Mouse (Mus musculus) CD4-positive, CD25-positive, alpha-beta regulatory T cell, adult 2 months (primary cell): ENCODE results near the gene Tmem229b.
"Not testable (repeated sequence)": the region's sequence is repeated elsewhere in the genome, so short reads cannot be mapped to it uniquely, and the experiment has no call there.

ENCODE experiments used
- DNase-seq: peaks from one replicate; pipeline ENCODE4 v3.0.0-alpha.2; 2012; ENCODE audit warnings: low read depth, low spot score

Tmem229b gene

DNA sequence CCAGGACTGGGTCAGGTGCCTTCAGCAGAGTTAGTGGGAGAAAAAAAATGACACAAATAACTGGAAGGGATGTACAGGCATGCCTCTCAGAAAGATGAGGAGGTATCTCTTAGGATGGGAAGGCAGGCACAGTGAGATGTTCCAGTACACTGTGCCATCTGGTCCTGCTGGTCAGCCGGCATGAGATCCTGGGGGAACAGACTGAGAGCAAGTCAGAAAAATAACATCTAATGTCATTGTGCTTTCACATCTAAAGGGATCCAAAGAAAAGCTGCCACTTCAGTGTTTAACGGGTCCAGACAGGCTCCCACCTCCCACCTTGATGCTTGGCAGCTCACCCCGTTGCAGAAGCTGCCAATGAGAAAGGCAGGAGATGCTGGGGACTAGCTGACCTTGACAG lies 54.9 kb downstream of the Tmem229b start:
- no peak for DNase-seq

DNA sequence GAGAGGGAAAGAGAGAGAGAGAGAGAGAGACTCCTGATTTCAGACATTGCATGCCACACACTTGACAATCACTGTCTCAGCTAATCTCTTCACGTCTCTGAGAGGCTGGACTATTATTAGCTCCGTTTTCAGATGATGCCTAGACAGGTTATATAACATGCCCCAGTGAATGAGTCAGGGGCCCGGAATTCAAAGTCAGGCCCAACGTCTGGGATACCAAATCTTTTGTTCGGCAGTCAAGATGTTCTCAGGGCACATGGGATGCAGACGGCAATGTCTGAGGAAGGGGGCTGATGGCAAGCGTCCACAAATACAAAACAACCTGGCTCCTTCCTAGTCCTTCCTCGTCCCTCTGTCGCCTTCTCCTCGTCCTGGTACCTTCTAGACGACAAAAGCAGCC lies 55.4 kb downstream of the Tmem229b start:
- DNase-seq = no peak

DNA sequence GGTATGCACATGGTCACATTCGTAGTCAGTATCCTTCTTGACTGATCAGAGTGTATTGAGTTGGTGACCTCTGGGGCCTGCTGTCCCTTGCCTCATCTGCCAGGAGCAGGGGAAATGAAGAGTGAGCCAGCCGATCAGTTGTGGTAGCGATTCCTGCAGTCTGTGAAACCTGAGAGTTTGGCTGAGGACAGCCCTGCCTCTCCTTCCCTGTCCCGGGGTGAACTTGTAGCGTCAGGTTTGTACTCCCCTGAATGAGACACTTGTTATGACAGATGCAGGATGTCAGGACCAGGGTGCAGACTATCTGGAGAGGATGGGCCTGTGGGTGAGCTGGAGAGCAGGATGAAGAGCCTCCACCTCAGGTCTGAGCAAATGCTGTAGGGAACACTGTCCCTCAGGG lies 59.8 kb downstream of the Tmem229b start:
- DNase-seq = no peak

DNA sequence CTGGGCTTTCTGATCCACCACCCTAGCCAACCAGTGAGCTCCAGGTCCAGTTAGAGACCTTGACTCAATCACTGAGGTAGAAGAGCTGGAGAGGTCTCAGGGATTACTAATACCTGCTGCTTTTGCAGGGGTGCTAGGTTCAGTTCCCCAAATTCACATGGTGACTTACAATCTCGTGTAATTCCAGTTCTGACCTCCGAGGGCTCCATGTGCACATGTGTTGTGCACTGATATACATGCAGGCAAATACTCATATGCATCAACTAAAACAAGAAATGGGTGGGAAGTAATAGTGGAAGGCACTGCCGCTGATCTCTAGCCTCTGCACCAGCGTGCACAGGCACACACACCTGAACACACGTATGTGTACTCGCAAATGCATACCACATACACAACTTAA lies 60.3 kb downstream of the Tmem229b start:
- peak; percentile 48 for DNase-seq

DNA sequence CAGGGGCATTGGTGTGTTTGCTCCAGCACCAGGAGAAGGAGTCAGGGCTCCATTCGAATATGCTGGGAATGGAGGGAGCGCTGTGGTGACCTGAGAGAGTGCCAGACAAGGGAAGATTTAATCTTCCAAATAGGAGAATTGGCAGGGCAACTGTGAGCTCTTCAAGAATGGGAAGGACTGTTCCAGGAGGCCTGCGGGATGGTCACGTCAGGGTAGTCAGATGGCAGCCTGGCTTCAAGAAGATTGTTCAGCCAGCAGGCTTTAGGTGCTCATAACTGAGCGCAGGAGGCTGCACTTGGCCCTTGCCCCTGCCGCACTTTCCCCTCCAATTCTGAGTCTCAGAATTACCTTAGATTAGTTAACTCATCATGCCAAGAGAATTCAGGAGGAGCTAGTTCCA lies 64.5 kb downstream of the Tmem229b start:
- no peak for DNase-seq

DNA sequence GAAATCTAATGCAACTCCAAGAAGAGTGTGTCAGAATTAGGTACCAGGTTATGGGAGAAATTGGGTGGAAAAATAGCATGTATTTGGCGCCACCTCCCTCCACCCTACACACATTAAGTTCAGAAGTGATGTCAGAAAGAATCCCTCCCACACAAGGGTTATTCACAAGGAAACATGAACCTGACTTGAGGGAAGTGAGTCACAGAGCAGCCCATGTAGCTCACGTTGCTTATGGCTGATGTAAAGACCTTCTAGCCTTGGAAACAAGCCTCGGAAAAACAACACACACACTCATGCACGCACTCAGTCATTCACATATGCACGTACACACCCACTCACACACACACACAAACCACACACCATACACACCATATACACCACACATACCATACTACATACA lies 67.3 kb downstream of the Tmem229b start:
- peak; percentile 10 for DNase-seq

DNA sequence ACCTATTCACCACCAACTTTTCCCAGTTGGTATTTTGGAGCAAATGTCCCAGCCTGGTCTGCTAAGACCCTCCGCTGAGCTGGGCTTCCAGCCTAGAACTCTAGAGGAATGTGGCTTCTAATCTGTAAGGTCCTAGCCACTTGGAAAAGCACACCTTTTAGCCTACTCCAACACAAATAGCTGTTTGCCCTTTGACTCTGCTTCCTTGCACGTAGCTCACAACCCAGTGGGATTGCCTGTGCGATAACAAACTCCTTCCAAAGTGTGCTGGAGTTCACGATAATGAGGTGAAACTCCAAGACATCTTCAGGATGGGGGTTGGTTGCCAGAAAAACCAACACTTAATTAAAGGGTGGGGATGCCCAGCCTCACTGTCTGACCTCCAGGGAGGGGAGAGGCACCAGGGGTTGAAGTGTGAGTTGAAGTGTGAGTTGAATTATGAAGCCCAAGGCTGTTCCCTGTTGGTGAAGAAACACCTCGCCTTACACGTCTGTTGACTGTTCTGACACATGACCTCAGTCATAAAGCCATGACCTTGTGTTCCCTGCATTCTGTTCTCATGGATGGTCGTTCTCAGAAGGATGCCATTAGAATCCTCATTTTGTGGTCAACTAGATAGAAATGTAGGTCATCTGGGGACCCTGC lies 67.9 kb downstream of the Tmem229b start:
- no peak for DNase-seq

DNA sequence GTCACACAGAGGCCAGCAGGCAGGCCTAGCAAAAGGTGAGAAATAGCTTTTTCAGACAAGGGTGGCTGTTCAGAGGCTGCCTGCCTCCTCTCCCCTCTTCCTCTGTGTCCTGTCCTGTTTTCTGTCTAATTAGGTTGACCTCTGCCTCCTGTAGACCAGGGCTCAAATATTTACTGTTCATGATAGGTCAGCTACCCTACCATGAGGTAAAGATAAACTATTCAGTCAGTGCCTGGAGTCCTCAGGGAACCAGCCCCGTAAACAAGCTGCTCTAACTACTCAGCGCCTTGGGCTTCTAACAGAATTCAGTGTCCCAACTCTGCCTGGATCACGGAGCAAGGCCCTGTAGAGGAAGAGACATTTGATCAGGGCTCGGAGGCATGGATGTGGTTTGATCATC lies 70.9 kb downstream of the Tmem229b start:
- no peak for DNase-seq

DNA sequence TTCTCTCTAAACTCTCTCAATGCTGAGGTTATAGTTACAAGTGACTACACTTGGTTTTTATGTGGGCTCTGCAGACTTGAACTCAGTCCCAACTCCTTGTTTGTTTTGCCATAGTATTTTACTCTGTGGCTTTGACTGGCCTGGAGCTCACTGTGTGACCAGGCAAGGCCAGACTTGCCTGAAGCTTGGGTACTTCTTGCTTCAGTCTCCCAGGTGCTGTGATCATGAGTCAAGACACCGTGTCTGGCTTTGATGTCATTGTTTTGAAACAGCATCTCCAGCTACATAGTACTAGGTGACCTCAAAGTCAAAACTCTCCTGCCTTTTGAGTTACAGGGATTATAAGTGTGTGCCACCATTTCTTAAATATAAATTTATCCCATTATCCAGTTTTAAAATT lies 77.5 kb downstream of the Tmem229b start:
- no peak for DNase-seq

DNA sequence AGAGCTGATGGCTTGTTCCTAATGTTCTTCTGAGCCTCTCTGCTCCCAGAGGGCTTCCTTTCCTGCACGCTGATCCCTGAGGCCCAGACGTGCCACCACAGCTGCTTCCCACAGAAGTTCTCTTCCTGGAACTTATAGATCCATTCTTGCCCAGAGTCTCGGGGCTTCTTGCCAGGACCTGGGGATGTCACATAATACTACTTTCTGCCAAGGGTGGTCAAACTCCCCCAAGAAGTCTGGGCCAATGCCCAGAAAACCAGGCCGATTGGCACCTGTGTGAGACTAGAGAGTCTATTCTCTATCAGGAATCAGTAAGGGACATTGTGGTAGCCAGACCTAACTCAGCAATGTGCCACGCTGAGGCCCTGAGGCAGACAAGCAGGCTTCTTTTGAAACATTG lies 80.1 kb downstream of the Tmem229b start:
- DNase-seq = no peak

DNA sequence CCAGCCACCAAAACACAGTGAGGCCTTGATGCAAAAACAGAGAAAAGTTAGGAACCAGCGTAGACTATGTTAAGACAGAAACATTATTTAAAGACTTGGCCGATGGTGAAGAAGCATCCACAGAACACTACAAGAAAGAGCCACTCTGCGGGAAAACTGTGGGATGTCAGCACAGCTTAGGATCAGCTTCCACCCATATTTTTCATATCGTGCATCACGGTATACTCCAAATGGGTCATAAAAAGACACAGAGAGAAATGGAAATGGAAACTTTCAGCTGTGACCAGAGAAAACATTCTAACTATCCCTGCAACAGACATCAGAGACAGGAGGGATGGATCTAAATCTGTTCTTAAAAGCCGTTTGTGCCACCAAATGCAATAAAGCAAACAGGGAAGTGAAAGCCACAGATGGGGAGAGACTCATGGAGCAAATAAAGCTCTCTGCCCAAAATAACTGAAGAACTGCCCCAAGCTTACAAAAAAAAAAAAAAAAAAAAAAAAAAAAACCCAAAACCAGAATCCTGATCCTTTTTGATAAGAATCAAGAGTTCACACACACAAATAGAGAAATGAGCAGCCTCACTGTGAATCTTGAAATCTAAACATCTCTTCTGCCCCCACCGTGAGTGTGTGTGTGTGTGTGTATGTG lies 83.8 kb downstream of the Tmem229b start:
- DNase-seq = no peak

DNA sequence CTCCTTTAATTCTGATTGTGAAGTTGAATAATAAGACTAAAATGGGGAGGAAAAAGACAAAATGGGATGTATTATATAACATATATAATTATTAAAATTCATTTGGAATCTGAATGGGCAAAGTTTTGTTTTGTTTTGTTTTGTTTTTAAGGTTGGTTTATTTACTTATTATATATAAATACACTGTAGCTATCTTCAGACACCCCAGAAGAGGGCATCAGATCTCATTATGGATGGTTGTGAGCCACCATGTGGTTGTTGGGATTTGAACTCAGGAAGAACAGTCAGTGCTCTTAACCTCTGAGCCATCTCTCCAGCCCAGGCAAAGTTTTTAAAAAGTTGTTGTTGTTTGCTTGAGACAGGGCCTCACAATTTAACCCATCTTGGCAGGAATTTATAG lies 84.5 kb downstream of the Tmem229b start:
- not testable (repeated sequence) for DNase-seq

DNA sequence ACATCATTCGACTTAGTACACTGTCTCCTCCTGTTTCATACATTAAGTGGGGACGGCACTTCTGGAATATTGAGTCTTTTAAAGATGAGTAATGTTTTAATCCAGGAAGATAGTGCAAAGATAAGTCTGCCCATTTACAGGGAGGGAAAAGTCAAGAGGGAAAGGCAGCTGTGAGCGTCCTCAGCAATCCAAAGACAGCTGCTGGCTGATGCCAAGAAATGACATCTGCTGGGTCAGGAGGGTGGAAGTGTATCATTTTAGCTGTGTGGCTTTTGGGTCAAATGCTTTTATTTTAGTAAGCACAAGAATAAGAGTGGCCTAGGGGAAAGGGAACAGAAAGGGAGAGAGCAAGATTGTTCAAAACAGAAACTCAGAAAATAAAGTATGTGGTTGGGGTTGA lies 85.4 kb downstream of the Tmem229b start:
- no peak for DNase-seq

DNA sequence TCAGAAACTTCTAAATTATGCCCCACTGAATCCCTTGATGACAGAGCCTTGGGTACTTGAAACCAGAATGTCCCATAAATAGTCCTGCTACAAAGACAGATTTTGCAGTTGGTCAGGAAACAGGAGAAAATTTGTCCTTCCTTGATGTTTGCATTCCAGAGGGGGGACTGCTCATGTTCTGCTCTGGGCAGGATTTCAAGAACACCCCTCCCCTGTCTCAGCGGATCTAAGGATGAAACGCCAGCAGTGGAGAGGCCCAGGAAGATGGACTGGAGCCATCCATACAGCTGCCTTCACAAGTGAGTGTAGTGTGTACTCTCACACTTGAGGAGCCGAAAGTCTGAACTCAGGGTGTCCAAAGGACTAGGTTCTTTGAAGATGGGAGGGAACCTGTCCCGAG lies 86.0 kb downstream of the Tmem229b start:
- no peak for DNase-seq

DNA sequence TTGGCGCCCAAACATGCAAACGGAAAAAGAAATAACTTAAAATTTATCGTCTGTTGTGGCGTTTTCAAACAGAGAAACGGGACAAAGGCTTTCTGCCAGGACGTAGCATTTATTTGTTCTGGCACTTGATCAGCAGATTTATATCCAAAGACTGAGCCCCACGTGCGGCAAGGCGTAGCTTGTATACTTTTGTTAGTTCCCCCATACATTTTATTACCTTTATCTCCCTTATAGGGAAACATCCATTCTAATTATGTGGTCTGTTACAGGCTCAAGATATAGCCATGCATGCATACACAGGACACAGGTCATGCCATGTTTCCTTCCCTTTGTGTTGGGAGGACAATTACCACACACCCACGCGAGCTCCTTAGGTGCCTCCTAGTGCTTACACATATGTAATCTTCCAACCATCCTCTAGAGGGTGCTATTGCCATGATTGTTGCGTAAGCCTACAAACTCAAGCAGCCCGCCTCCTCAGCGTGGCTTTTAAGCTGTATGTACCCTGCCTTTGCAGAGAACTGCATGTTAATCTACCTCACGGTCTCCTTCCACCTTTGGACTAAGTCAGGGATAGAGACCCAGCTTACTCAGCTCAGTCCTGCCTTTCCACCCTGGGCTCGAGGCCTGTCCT lies 88.2 kb downstream of the Tmem229b start:
- peak; percentile 90 for DNase-seq

DNA sequence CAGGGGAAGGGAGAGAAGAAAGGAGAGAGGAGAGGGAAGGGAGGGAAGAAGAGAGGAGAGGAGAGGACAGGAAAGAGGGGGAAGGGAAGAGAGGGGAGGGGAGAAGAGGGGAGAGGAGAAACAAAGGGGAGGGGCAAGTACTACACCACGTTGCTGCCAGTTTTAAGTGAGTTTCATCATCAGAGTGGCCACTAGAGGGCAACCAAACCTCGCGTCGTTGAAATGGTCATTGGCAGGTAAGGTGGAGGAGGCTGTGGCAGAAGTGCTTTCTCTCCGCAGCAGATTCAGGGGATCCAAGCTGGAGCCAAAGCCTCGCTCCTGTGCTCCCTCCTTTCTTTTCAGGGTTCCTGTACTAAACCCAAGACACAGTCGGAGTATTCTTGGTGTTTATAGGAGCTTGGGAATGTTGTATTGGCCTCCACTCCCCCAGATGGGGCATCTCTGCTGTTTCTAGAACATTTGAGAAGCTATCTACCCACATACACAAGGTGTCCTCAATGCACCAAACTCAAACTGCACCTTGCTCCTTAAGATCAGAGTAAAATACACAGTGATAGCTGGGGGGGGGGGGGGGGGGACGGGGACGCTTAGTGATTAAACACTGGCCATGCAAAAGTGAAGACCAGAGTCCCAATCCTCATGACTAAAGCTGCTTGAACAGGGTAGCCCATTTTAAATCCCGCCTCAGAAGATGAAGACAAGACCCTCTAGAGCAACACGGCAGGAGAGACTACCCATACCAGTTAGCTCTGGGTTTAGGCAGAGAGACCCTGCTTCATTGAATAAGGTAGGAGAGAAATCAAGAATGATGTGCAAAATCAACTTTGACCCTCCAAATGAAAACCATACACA lies 89.0 kb downstream of the Tmem229b start:
- DNase-seq = peak; percentile 93

DNA sequence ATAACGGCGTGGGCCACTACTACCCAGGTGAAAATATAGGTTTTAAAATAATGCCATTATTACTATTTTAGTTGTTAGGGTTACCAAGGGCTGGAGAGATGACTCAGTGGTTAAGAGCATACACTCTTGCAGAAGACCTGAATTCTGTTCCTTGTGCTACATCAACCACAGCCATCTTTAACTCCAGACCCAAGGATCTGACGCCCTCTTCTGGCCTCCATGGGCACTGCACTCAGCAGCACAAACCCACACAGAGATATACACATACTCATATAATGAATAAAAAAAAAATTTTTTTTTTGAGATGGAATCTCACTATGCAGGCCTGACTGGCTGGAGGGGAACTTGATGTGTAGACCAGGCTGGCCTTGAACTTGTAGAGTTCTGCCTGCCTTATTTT lies 91.1 kb downstream of the Tmem229b start:
- DNase-seq = peak; percentile 25

DNA sequence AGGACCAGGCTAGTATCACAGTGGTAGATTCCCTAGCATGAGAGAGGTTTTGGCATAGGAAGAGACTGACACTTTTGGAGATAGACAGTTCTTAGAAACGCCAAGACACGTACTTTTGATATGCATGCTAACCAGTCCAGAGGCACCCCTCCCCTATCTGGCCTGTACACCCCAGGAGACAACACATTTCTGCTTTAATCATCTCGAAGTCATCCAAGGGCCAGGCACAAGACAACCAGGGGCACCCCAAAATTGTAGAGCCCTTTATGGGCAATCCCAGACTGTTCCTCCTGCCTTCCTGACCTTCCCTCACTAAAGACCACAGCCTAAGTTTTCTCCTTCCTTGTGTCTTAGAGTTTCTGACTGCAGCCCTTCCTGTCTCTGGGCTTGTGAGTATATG lies 91.9 kb downstream of the Tmem229b start:
- no peak for DNase-seq

DNA sequence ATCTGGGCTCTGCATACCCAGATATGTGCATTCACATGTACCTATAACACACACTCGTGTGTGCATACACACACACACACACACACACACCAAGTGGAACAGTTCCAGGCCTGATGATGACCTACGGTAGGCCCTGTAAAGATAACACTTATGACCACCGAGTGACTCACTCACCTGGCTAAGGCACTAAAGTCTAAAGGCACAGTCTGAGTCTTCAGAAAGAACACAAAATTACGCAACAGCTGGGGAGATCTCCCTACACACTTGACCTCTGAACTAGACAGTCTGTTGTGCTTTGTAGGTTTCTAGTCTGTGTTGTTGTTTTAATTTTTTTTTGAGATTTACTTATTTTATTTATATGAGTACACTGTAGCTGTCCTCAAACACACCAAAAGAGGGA lies 93.0 kb downstream of the Tmem229b start:
- no peak for DNase-seq
